Mouse (Mus musculus): Measurements from ENCODE around the gene Cfap61. TPM values are rescaled to one million over a fixed set of nuclear protein-coding genes. Genes with fewer than 3 reads are reported as not detected.

Cfap61 gene
- polyA plus RNA-seq, 1 experiment from 2014 or later = 1.7 TPM

GRCm38 (mm10) chr2:145956318-145956717, 21.7 kb downstream of the Cfap61 start:
- Histone ChIP-seq H3K36me3 (no peaks in the 10 kb centered on the region), H3K9ac (replicated peaks) (no peak overlapping the region)
- WGBS = 40% methylated on average over 5 of the region's 5 CpGs

GRCm38 (mm10) chr2:145957450-145957849, 22.9 kb downstream of the Cfap61 start:
- Histone ChIP-seq H3K4me1 (replicated peaks) (peaks cover 11% of the 10 kb centered on the region), H3K9me3 (no peaks in the 10 kb centered on the region), H3K36me3 (no peaks in the 10 kb centered on the region), H3K4me2 (replicated peaks) (no peak overlapping the region), H3K9ac (replicated peaks) (no peak overlapping the region), H3K27me3 (peaks cover 15% of the 10 kb centered on the region), H3K4me3 (replicated peaks) (no peak overlapping the region), H3K27ac (no peak overlapping the region)
- 0 out of 2 replicates have a peak, but pooled peaks have one; percentile 25 for ATAC-seq
- 18% methylated on average over 4 of the region's 4 CpGs for WGBS

More at GRCm38 (mm10) chr2:145956318-145956717, 21.7 kb downstream of the Cfap61 start:
- peaks cover 17% of the 10 kb centered on the region for H3K27me3 ChIP-seq
- ATAC-seq = no peak
- no peak overlapping the region for H3K27ac ChIP-seq
- no peak overlapping the region for H3K4me2 ChIP-seq (replicated peaks)
- H3K4me3 ChIP-seq (replicated peaks) = no peak overlapping the region
- no peaks in the 10 kb centered on the region for H3K9me3 ChIP-seq
- H3K4me1 ChIP-seq (replicated peaks) = peaks cover 11% of the 10 kb centered on the region

GRCm38 (mm10) chr2:145958097-145958496, 23.5 kb downstream of the Cfap61 start:
- Histone ChIP-seq H3K9me3 (no peaks in the 10 kb centered on the region), H3K4me2 (replicated peaks) (no peak overlapping the region), H3K27ac (no peak overlapping the region), H3K4me3 (replicated peaks) (no peak overlapping the region), H3K36me3 (no peaks in the 10 kb centered on the region), H3K4me1 (replicated peaks) (peaks cover 11% of the 10 kb centered on the region), H3K9ac (replicated peaks) (no peak overlapping the region), H3K27me3 (peaks cover 16% of the 10 kb centered on the region)
- ATAC-seq = no peak
- 76% methylated on average over 6 of the region's 6 CpGs for WGBS

GRCm38 (mm10) chr2:145958551-145958950, 24.0 kb downstream of the Cfap61 start:
- Histone ChIP-seq H3K27ac (no peak overlapping the region), H3K4me2 (replicated peaks) (no peak overlapping the region), H3K4me1 (replicated peaks) (peaks cover 11% of the 10 kb centered on the region), H3K4me3 (replicated peaks) (no peak overlapping the region), H3K9me3 (no peaks in the 10 kb centered on the region), H3K9ac (replicated peaks) (no peak overlapping the region), H3K36me3 (no peaks in the 10 kb centered on the region), H3K27me3 (peaks cover 16% of the 10 kb centered on the region)
- ATAC-seq = peak; percentile 72; the same call in 1 of the 2 replicates
- 48% methylated on average over 7 of the region's 7 CpGs for WGBS

- H3K4me3 ChIP-seq (replicated peaks) = no peak overlapping the region
- H3K27me3 ChIP-seq = peaks cover 14% of the 10 kb centered on the region
- no peak overlapping the region for H3K4me2 ChIP-seq (replicated peaks)
- ATAC-seq = no peak
- H3K9me3 ChIP-seq = no peaks in the 10 kb centered on the region
- peaks cover 6% of the 10 kb centered on the region; the same call in 1 of the 2 replicates for H3K4me1 ChIP-seq (replicated peaks)
- no peak overlapping the region for H3K9ac ChIP-seq (replicated peaks)
- whole genome bisulfite sequencing = 83% methylated on average over 5 of the region's 5 CpGs
- no peak overlapping the region for H3K27ac ChIP-seq
- H3K36me3 ChIP-seq = no peaks in the 10 kb centered on the region
Measured at GRCm38 (mm10) chr2:145961861-145962260, 27.3 kb downstream of the Cfap61 start.

GRCm38 (mm10) chr2:145970751-145971150, 36.2 kb downstream of the Cfap61 start:
- no peak for ATAC-seq
- Histone ChIP-seq H3K27me3 (0 out of 2 replicates have a peak, but pooled peaks cover 8% of the 10 kb centered on the region), H3K27ac (no peak overlapping the region), H3K36me3 (no peaks in the 10 kb centered on the region), H3K4me2 (replicated peaks) (no peak overlapping the region), H3K4me3 (replicated peaks) (no peak overlapping the region), H3K9me3 (no peaks in the 10 kb centered on the region), H3K4me1 (replicated peaks) (no peaks in the 10 kb centered on the region), H3K9ac (replicated peaks) (no peak overlapping the region)
- 86% methylated on average over 12 of the region's 12 CpGs for WGBS

- no peak overlapping the region for H3K4me2 ChIP-seq (replicated peaks)
- no peaks in the 10 kb centered on the region for H3K36me3 ChIP-seq
- H3K27ac ChIP-seq = no peak overlapping the region
- no peak overlapping the region for H3K9ac ChIP-seq (replicated peaks)
- H3K9me3 ChIP-seq = no peaks in the 10 kb centered on the region
- no peak overlapping the region for H3K4me3 ChIP-seq (replicated peaks)
- no peaks in the 10 kb centered on the region for H3K4me1 ChIP-seq (replicated peaks)
- 91% methylated on average over 20 of the region's 20 CpGs for WGBS
- ATAC-seq = no peak
- H3K27me3 ChIP-seq = peaks cover 9% of the 10 kb centered on the region; the same call in 1 of the 2 replicates
Measured at GRCm38 (mm10) chr2:145971237-145972010, 36.8 kb downstream of the Cfap61 start.

GRCm38 (mm10) chr2:145972571-145972970, 38.0 kb downstream of the Cfap61 start:
- 94% methylated on average over 4 of the region's 4 CpGs for WGBS
- Histone ChIP-seq H3K27ac (no peak overlapping the region), H3K4me3 (replicated peaks) (no peak overlapping the region), H3K4me2 (replicated peaks) (no peak overlapping the region), H3K4me1 (replicated peaks) (no peaks in the 10 kb centered on the region), H3K9ac (replicated peaks) (no peak overlapping the region), H3K9me3 (no peaks in the 10 kb centered on the region), H3K36me3 (no peaks in the 10 kb centered on the region), H3K27me3 (peaks cover 14% of the 10 kb centered on the region; the same call in 1 of the 2 replicates)
- no peak for ATAC-seq

GRCm38 (mm10) chr2:145979616-145980015, 45.0 kb downstream of the Cfap61 start:
- Histone ChIP-seq H3K9ac (replicated peaks) (no peak overlapping the region), H3K36me3 (no peaks in the 10 kb centered on the region), H3K4me3 (replicated peaks) (no peak overlapping the region), H3K4me1 (replicated peaks) (peaks cover 41% of the 10 kb centered on the region), H3K4me2 (replicated peaks) (no peak overlapping the region), H3K27me3 (peaks cover 16% of the 10 kb centered on the region), H3K9me3 (no peaks in the 10 kb centered on the region), H3K27ac (no peak overlapping the region)
- ATAC-seq = no peak
- WGBS = 40% methylated on average over 4 of the region's 4 CpGs

- no peak overlapping the region for H3K4me2 ChIP-seq (replicated peaks)
- H3K9me3 ChIP-seq = no peaks in the 10 kb centered on the region
- peak overlapping the region; percentile 61 for H3K27ac ChIP-seq
- no peaks in the 10 kb centered on the region for H3K36me3 ChIP-seq
- peaks cover 12% of the 10 kb centered on the region for H3K27me3 ChIP-seq
- H3K9ac ChIP-seq (replicated peaks) = no peak overlapping the region
- 68% methylated on average over 9 of the region's 9 CpGs for WGBS
- peaks cover 41% of the 10 kb centered on the region for H3K4me1 ChIP-seq (replicated peaks)
- H3K4me3 ChIP-seq (replicated peaks) = no peak overlapping the region
- no peak; the same call in 1 of the 2 replicates for ATAC-seq
Measured at GRCm38 (mm10) chr2:145980881-145981280, 46.3 kb downstream of the Cfap61 start.

- Histone ChIP-seq H3K9me3 (no peaks in the 10 kb centered on the region), H3K4me1 (replicated peaks) (peaks cover 41% of the 10 kb centered on the region), H3K27ac (peak overlapping the region; percentile 84), H3K27me3 (peaks cover 9% of the 10 kb centered on the region), H3K9ac (replicated peaks) (no peak overlapping the region; the same call in 1 of the 2 replicates), H3K4me3 (replicated peaks) (no peak overlapping the region), H3K36me3 (no peaks in the 10 kb centered on the region), H3K4me2 (replicated peaks) (no peak overlapping the region; the same call in 1 of the 2 replicates)
- peak; percentile 76 for ATAC-seq
- 7% methylated on average over 6 of the region's 6 CpGs for WGBS
Measured at GRCm38 (mm10) chr2:145981699-145982112, 47.1 kb downstream of the Cfap61 start.

GRCm38 (mm10) chr2:145982317-145983045, 47.9 kb downstream of the Cfap61 start:
- peaks cover 41% of the 10 kb centered on the region for H3K4me1 ChIP-seq (replicated peaks)
- no peaks in the 10 kb centered on the region for H3K36me3 ChIP-seq
- no peak overlapping the region for H3K4me3 ChIP-seq (replicated peaks)
- 57% methylated on average over 9 of the region's 9 CpGs for WGBS
- no peak overlapping the region for H3K4me2 ChIP-seq (replicated peaks)
- H3K27me3 ChIP-seq = peaks cover 7% of the 10 kb centered on the region
- H3K9ac ChIP-seq (replicated peaks) = no peak overlapping the region
- no peaks in the 10 kb centered on the region for H3K9me3 ChIP-seq
- 0 out of 2 replicates have a peak, but pooled peaks have one; percentile 15 for ATAC-seq
- peak overlapping the region; percentile 84 for H3K27ac ChIP-seq
